Mouse (Mus musculus): Measurements from ENCODE around the gene Adgra1. TPM values are rescaled to one million over a fixed set of nuclear protein-coding genes. Genes with fewer than 3 reads are reported as not detected.

The Adgra1 gene
- polyA plus RNA-seq, 1 experiment from 2014 or later = 55.9 TPM

GRCm38 (mm10) chr7:139845101-139845500 lies 11.1 kb downstream of the Adgra1 start:
- DNase-seq (ENCODE audit: low read depth, low spot score) = no peak
- ChIA-PET POLR2A (no interaction called here), CTCF (interaction anchor here (1.3 to 2.0 kb wide), 3 partner anchors 10 to 63 kb away, joined by 4 to 11 read pairs (median 5); no protein-coding TSS in a partner anchor)
- H3K27me3 ChIP-seq = no peaks in the 10 kb centered on the region
- in situ Hi-C loops (cut with MboI; ENCODE audit: low pct_unique_long_range_greater_than_20kb) = no loop called here
- no peak for ATAC-seq
- no peak for TF ChIP-seq CTCF (IDR thresholded peaks at IDR 0.05)

GRCm38 (mm10) chr7:139850152-139850551 lies 16.2 kb downstream of the Adgra1 start:
- CTCF ChIA-PET = interaction anchor here (1.0 to 1.4 kb wide), 2 partner anchors 11 to 147 kb away, joined by 5 to 6 read pairs; no protein-coding TSS in a partner anchor
- POLR2A ChIA-PET = no interaction called here
- H3K27me3 ChIP-seq = no peaks in the 10 kb centered on the region
- ATAC-seq = no peak
- DNase-seq (ENCODE audit: low read depth, low spot score) = no peak
- in situ Hi-C loops (cut with MboI; ENCODE audit: low pct_unique_long_range_greater_than_20kb) = no loop called here
- TF ChIP-seq CTCF (IDR thresholded peaks at IDR 0.05) = no peak

GRCm38 (mm10) chr7:139850677-139851076 lies 16.7 kb downstream of the Adgra1 start:
- ChIA-PET CTCF (interaction anchor here (1.0 kb wide), 1 partner anchor 10 kb away, joined by 5 read pairs; no protein-coding TSS in a partner anchor), POLR2A (no interaction called here)
- no peak for ATAC-seq
- no peak for DNase-seq (ENCODE audit: low read depth, low spot score)
- in situ Hi-C loops (cut with MboI; ENCODE audit: low pct_unique_long_range_greater_than_20kb) = no loop called here
- no peak for TF ChIP-seq CTCF (IDR thresholded peaks at IDR 0.05)
- no peaks in the 10 kb centered on the region for H3K27me3 ChIP-seq

- DNase-seq (ENCODE audit: low read depth, low spot score) (no peak), ATAC-seq (no peak)
- TF ChIP-seq CTCF (IDR thresholded peaks at IDR 0.05) = no peak
- in situ Hi-C loops (cut with MboI; ENCODE audit: low pct_unique_long_range_greater_than_20kb) = no loop called here
- ChIA-PET POLR2A (no interaction called here), CTCF (interaction anchor here (1.0 kb wide), 1 partner anchor 10 kb away, joined by 5 read pairs; no protein-coding TSS in a partner anchor)
- no peaks in the 10 kb centered on the region for H3K27me3 ChIP-seq
Measured at GRCm38 (mm10) chr7:139851098-139851497, 17.1 kb downstream of the Adgra1 start.

GRCm38 (mm10) chr7:139855261-139855660 lies 21.3 kb downstream of the Adgra1 start:
- DNase-seq (ENCODE audit: low read depth, low spot score) (no peak), ATAC-seq (no peak)
- no peak for TF ChIP-seq CTCF (IDR thresholded peaks at IDR 0.05)
- in situ Hi-C loops (cut with MboI; ENCODE audit: low pct_unique_long_range_greater_than_20kb) = no loop called here
- POLR2A ChIA-PET = no interaction called here
- CTCF ChIA-PET = no interaction called here
- no peaks in the 10 kb centered on the region for H3K27me3 ChIP-seq

GRCm38 (mm10) chr7:139861411-139861810 lies 27.4 kb downstream of the Adgra1 start:
- no peaks in the 10 kb centered on the region for H3K27me3 ChIP-seq
- DNase-seq (ENCODE audit: low read depth, low spot score) = peak; percentile 34
- ATAC-seq = no peak
- POLR2A ChIA-PET = interaction anchor here (0.5 to 0.6 kb wide), 2 partner anchors 92 to 107 kb away, joined by 3 to 4 read pairs; no protein-coding TSS in a partner anchor
- peak; percentile 86 for TF ChIP-seq CTCF (IDR thresholded peaks at IDR 0.05)
- in situ Hi-C loops (cut with MboI; ENCODE audit: low pct_unique_long_range_greater_than_20kb) = loop anchor here (5.0 kb wide), 1 partner anchor 159 kb away; no protein-coding TSS in a partner anchor
- CTCF ChIA-PET = interaction anchor here (0.7 to 5.7 kb wide), 16 partner anchors 8 to 271 kb away, joined by 3 to 56 read pairs (median 5); partner anchors contain the start of gene Cfap46

GRCm38 (mm10) chr7:139863076-139863475 lies 29.1 kb downstream of the Adgra1 start:
- ChIA-PET CTCF (interaction anchor here (0.8 to 5.7 kb wide), 4 partner anchors 10 to 160 kb away, joined by 3 to 56 read pairs (median 4); no protein-coding TSS in a partner anchor), POLR2A (no interaction called here)
- in situ Hi-C loops (cut with MboI; ENCODE audit: low pct_unique_long_range_greater_than_20kb) = loop anchor here (5.0 kb wide), 1 partner anchor 161 kb away; no protein-coding TSS in a partner anchor
- no peak for TF ChIP-seq CTCF (IDR thresholded peaks at IDR 0.05)
- no peak for DNase-seq (ENCODE audit: low read depth, low spot score)
- no peaks in the 10 kb centered on the region for H3K27me3 ChIP-seq
- no peak for ATAC-seq

GRCm38 (mm10) chr7:139864253-139864652 lies 30.3 kb downstream of the Adgra1 start:
- POLR2A ChIA-PET = no interaction called here

GRCm38 (mm10) chr7:139864871-139865270 lies 30.9 kb downstream of the Adgra1 start:
- in situ Hi-C loops (cut with MboI; ENCODE audit: low pct_unique_long_range_greater_than_20kb) = loop anchor here (5.0 kb wide), 1 partner anchor 163 kb away; no protein-coding TSS in a partner anchor
- POLR2A ChIA-PET = no interaction called here
- no peaks in the 10 kb centered on the region for H3K27me3 ChIP-seq
- CTCF ChIA-PET = no interaction called here
- ATAC-seq (no peak), DNase-seq (ENCODE audit: low read depth, low spot score) (no peak)
- no peak for TF ChIP-seq CTCF (IDR thresholded peaks at IDR 0.05)

More at GRCm38 (mm10) chr7:139864253-139864652, 30.3 kb downstream of the Adgra1 start:
- DNase-seq (ENCODE audit: low read depth, low spot score) (no peak), ATAC-seq (no peak)
- TF ChIP-seq CTCF (IDR thresholded peaks at IDR 0.05) = no peak
- H3K27me3 ChIP-seq = no peaks in the 10 kb centered on the region
- CTCF ChIA-PET = interaction anchor here (1.0 to 5.7 kb wide), 2 partner anchors 161 to 179 kb away, joined by 3 to 56 read pairs; no protein-coding TSS in a partner anchor
- in situ Hi-C loops (cut with MboI; ENCODE audit: low pct_unique_long_range_greater_than_20kb) = loop anchor here (5.0 kb wide), 1 partner anchor 162 kb away; no protein-coding TSS in a partner anchor

- no peak for TF ChIP-seq CTCF (IDR thresholded peaks at IDR 0.05)
- H3K27me3 ChIP-seq = no peaks in the 10 kb centered on the region
- no peak for ATAC-seq
- CTCF ChIA-PET = no interaction called here
- in situ Hi-C loops (cut with MboI; ENCODE audit: low pct_unique_long_range_greater_than_20kb) = no loop called here
- DNase-seq (ENCODE audit: low read depth, low spot score) = no peak
- POLR2A ChIA-PET = no interaction called here
Measured at GRCm38 (mm10) chr7:139871014-139871413, 37.0 kb downstream of the Adgra1 start.

- ATAC-seq = no peak
- DNase-seq (ENCODE audit: low read depth, low spot score) = no peak
- no peak for TF ChIP-seq CTCF (IDR thresholded peaks at IDR 0.05)
- H3K27me3 ChIP-seq = no peaks in the 10 kb centered on the region
- in situ Hi-C loops (cut with MboI; ENCODE audit: low pct_unique_long_range_greater_than_20kb) = no loop called here
- ChIA-PET POLR2A (interaction anchor here (0.7 kb wide), 1 partner anchor 24 kb away, joined by 3 read pairs; no protein-coding TSS in a partner anchor), CTCF (interaction anchor here (0.7 to 1.3 kb wide), 2 partner anchors 14 to 192 kb away, joined by 3 read pairs; no protein-coding TSS in a partner anchor)
Measured at GRCm38 (mm10) chr7:139877167-139877792, 43.3 kb downstream of the Adgra1 start.

Measured in Patski (cell line).